Mouse (Mus musculus) layer of hippocampus, adult 2 months (tissue): ENCODE data around the gene Flnb. TPM values are rescaled to one million over a fixed set of nuclear protein-coding genes. Genes with fewer than 3 reads are reported as not detected.

Experiments
- DNase-seq, 2 experiments: peaks; one replicate each; pipeline ENCODE4 v3.0.0; 2022; ENCODE audit warnings: low spot score in 2 of 2
- H3K27ac ChIP-seq: fragments of 200-600 bp; 2 replicates; pipeline ENCODE4 v1.8.1; 2022
- H3K4me3 ChIP-seq: fragments of 200-600 bp; 2 replicates; pipeline ENCODE4 v1.8.1; 2022; ENCODE audit warnings: mild to moderate bottlenecking
- CTCF ChIP-seq: fragments of 200-600 bp; conservative IDR thresholded peaks from 2 replicates; pipeline ENCODE4 v1.8.1; 2022; ENCODE audit warnings: antibody characterized with exemption, mild to moderate bottlenecking, moderate library complexity
- long read RNA-seq, 2 experiments: library from polyadenylated mRNA; stranded (forward); transcript quantifications; one replicate each; pipeline ENCODE4 v2.0.0; 2021; ENCODE audit warnings: borderline mapping rate in 2 of 2
- total RNA-seq, 2 experiments: library from RNA; stranded (reverse); gene quantifications; 2 replicates each; pipeline ENCODE4 v1.2.3; 2021

Flnb gene
- 10 to 100 TPM; 61.8 to 77.9 TPM for total RNA-seq
- long read RNA-seq, experiment 1, partial matches to known transcripts = 5 of 6 reads
- long read RNA-seq, experiment 1, other reads (novel, unspliced or antisense) = 1 of 6 reads
- long read RNA-seq, experiment 2, full-length matches to known transcripts = 1 of 25 reads
- long read RNA-seq, experiment 2, partial matches to known transcripts = 18 of 25 reads
- long read RNA-seq, experiment 2, other reads (novel, unspliced or antisense) = 6 of 25 reads

GRCm38 (mm10) chr14:7817770-7818462, at the start of gene Flnb:
Flnb (plus strand) TSS chr14:7817957.
- Histone ChIP-seq H3K27ac (peak within 1 kb of the TSS; percentile 91), H3K4me3 (peak within 1 kb of the TSS; percentile 64)
- DNase-seq = peak; percentile 94 to 98
- peak; percentile 96 for TF ChIP-seq CTCF

- TF ChIP-seq CTCF = no peak
- Histone ChIP-seq H3K27ac (peak overlapping the region; percentile 67), H3K4me3 (peak overlapping the region; percentile 52)
- peak in 1 of 2 experiments; percentile 29 for DNase-seq
These were observed 43.9 kb upstream of the Flnb start for GRCm38 (mm10) chr14:7773714-7774389.

DNA sequence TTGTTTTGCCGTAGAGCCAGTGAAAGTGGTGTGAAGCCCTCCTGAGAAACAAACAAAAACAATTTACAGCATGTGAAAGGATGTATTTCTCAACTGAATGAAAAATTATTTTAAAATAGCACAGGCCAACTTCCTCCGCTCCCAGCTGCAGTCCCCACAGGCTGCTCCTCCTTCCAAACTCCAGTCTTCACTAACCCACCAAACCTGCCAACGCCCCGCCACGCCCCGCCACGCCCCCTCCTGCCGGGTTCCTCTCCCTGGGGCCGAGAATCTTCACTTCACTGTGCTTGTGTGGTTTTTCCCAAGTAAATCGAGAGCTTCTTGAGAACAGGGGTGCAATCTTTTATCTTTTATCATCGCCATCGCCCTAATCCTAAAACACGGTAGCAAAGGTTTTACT, 31.7 kb upstream of the Flnb start:
- TF ChIP-seq CTCF = no peak
- no peak for DNase-seq
- Histone ChIP-seq H3K4me3 (no peak overlapping the region), H3K27ac (no peak overlapping the region)

GRCm38 (mm10) chr14:7789266-7790030, 28.3 kb upstream of the Flnb start:
- H3K27ac ChIP-seq = no peak overlapping the region
- no peak overlapping the region for H3K4me3 ChIP-seq
- TF ChIP-seq CTCF = no peak
- no peak for DNase-seq

DNA sequence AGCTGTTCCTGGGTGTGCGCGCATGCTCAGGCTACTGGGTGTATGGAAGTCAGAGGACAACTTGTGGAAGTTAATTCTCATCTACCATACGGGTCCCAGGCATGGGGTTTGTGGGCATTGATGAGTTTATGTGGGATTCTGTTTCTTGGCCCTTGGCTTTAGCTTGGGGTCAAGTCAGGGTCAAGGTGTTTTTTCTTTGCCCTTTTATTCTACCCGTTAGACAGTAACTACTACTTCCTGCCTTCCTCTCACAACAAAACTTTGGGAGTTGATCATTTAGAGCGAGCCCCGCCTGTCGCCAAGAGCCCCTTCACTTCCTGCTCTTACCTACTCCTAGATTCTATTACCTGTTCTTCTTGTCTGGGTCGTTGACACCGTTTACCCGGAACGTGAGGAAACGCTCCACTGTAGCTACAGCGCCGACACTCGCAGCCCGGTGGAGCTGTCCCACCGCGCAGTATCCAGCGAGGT, 26.7 kb upstream of the Flnb start:
- DNase-seq = no peak
- Histone ChIP-seq H3K27ac (no peak overlapping the region), H3K4me3 (peak overlapping the region; percentile 38)
- TF ChIP-seq CTCF = no peak

- H3K27ac ChIP-seq = no peak within 1 kb of the TSS
- TF ChIP-seq CTCF = peak; percentile 58
- peak within 1 kb of the TSS; percentile 38 for H3K4me3 ChIP-seq
- no peak for DNase-seq
These were observed 26.1 kb upstream of the Flnb start, which contains the start of gene Gm26661 for GRCm38 (mm10) chr14:7791532-7792159. Gm26661 (plus strand) TSS chr14:7791587.

- no peak for DNase-seq
- Histone ChIP-seq H3K4me3 (no peak overlapping the region), H3K27ac (no peak overlapping the region)
- TF ChIP-seq CTCF = no peak
These were observed 21.8 kb upstream of the Flnb start for GRCm38 (mm10) chr14:7795961-7796360.

DNA sequence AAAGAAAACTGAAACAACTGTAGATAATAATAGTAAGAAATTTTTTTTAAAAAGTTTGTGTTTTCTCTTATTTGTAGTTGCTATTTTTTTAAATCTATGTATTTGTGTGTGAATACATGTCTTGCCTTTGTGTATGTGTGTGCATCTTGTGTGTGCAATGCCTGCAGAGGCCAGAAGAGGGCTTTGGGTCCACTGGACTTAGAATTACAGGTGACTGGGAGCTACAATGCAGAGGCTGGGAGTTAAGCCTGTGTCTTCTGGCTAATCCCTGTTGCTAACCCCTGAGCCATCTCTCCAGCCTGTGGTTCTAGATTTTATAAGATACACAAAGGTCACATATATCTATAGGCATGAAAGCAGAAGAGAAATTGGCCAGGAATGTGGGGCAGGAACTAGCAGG, 17.1 kb upstream of the Flnb start:
- H3K4me3 ChIP-seq = no peak overlapping the region
- no peak overlapping the region for H3K27ac ChIP-seq
- no peak for DNase-seq
- peak; percentile 37 for TF ChIP-seq CTCF

GRCm38 (mm10) chr14:7801831-7802230, 15.9 kb upstream of the Flnb start:
- Histone ChIP-seq H3K4me3 (no peak overlapping the region), H3K27ac (no peak overlapping the region)
- TF ChIP-seq CTCF = peak; percentile 85
- DNase-seq = peak in 1 of 2 experiments; percentile 48

- TF ChIP-seq CTCF = no peak
- no peak for DNase-seq
- no peak overlapping the region for H3K27ac ChIP-seq
- H3K4me3 ChIP-seq = no peak overlapping the region
These were observed 13.7 kb upstream of the Flnb start for GRCm38 (mm10) chr14:7803874-7804557.

DNA sequence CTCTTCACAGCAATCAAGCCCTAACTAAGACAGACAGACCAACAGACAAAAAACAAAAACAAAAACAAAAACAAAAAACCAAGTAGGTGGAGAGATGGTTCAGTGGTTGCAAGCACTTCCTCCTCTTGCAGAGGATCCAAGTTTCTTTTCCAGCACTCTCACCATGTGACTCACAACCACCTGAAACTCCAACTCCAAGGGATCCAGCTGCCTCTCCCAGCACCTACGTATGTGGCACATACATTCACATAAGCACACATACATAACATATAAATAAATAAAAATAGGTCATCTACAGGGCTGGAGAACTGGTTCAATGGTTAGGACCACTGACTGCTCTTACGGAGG, 13.2 kb upstream of the Flnb start:
- H3K27ac ChIP-seq = no peak overlapping the region

GRCm38 (mm10) chr14:7807711-7808110, 10.0 kb upstream of the Flnb start:
- no peak for TF ChIP-seq CTCF
- no peak overlapping the region for H3K27ac ChIP-seq
- no peak for DNase-seq
- no peak overlapping the region for H3K4me3 ChIP-seq

More for the DNA sequence above, 13.2 kb upstream of the Flnb start:
- no peak for DNase-seq
- no peak for TF ChIP-seq CTCF
- no peak overlapping the region for H3K4me3 ChIP-seq
